Mouse (Mus musculus) ES-Bruce4 (cell line): ENCODE results near the gene Amhr2. TPM values are rescaled to one million over a fixed set of nuclear protein-coding genes. Genes with fewer than 3 reads are reported as not detected.

ENCODE experiments used
- H3K27ac ChIP-seq: 2 replicates; pipeline ENCODE4 v1.5.1; 2012; ENCODE audit warnings: low read length, inconsistent platforms; ENCODE audit not compliant: insufficient read depth
- H3K27me3 ChIP-seq: 2 replicates; pipeline ENCODE4 v1.6.1; 2012; ENCODE audit warnings: mild to moderate bottlenecking, low read length, inconsistent platforms; ENCODE audit not compliant: control insufficient read depth, poor library complexity, insufficient read depth, severe bottlenecking
- H3K36me3 ChIP-seq: 2 replicates; pipeline ENCODE4 v1.6.1; 2012; ENCODE audit warnings: inconsistent platforms, mild to moderate bottlenecking, low read length, moderate library complexity; ENCODE audit not compliant: control insufficient read depth, poor library complexity, insufficient read depth, severe bottlenecking
- H3K4me1 ChIP-seq: one replicate; pipeline ENCODE4 v1.8.1; 2011; ENCODE audit warnings: low read length; ENCODE audit not compliant: control insufficient read depth, insufficient read depth
- H3K4me3 ChIP-seq: 2 replicates; pipeline ENCODE4 v1.5.1; 2011; ENCODE audit warnings: low read depth, mild to moderate bottlenecking, low read length
- H3K9ac ChIP-seq: 2 replicates; pipeline ENCODE4 v1.6.1; 2012; ENCODE audit warnings: low read depth, mild to moderate bottlenecking, inconsistent platforms; ENCODE audit not compliant: poor library complexity, severe bottlenecking
- H3K9me3 ChIP-seq: replicated peaks from 2 replicates; pipeline ENCODE4 v1.6.1; 2012; ENCODE audit warnings: mild to moderate bottlenecking, low read length, inconsistent platforms; ENCODE audit not compliant: control insufficient read depth, poor library complexity, insufficient read depth, severe bottlenecking
- CTCF ChIP-seq: IDR thresholded peaks from one replicate; pipeline ENCODE4 v1.8.1; 2011; ENCODE audit warnings: low read depth, low read length
- EP300 ChIP-seq: IDR thresholded peaks from 2 replicates; pipeline ENCODE4 v1.6.1; 2011; ENCODE audit warnings: low read depth, low read length; ENCODE audit not compliant: insufficient read depth
- POLR2A ChIP-seq: IDR thresholded peaks from one replicate; pipeline ENCODE4 v1.8.1; 2011; ENCODE audit warnings: low read length; ENCODE audit not compliant: insufficient read depth
- polyA plus RNA-seq: library from polyadenylated mRNA; stranded (reverse); fragments of >200 nt; gene quantifications from 2 replicates; pipeline ENCODE4 v1.2.4, GENCODE M21; 2011; ENCODE audit warnings: low read depth; ENCODE audit not compliant: missing spikeins, insufficient read depth, insufficient read length

Amhr2 gene
- polyA plus RNA-seq = 1.8 and 2.8 TPM in 2 replicates

- Histone ChIP-seq H3K27me3 (no peaks in the 10 kb centered on the region), H3K4me3 (no peak within 1 kb of the TSS), H3K27ac (no peak within 1 kb of the TSS), H3K9ac (no peak within 1 kb of the TSS), H3K9me3 (no peaks in the 10 kb centered on the region), H3K36me3 (no peaks in the 10 kb centered on the region), H3K4me1 (peaks cover 1% of the 10 kb centered on the region)
- TF ChIP-seq POLR2A (no peak), CTCF (no peak), EP300 (no peak)
Observed at GRCm38 (mm10) chr15:102445146-102445545, at the start of gene Amhr2. Gene Amhr2 (plus strand): TSS chr15:102445367.

DNA sequence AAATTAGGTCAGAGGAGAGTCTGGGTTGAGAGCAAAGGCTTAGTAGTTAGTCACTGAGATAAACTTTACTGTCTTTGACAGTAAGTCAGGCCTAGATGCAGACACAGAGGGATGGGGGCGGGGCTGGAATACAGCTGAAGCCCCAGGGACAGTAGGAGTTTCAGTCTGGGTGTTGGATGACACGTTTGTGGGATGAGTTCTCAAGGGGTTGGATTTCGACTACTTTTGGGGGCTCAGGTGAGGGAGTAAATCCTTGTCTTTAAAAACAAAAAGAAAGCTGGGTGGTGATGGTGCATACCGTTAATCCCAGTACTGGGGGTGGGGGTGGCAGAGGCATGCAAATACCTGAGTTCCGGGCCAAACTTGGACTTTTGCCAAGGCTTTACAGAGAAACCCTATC is 46.5 kb upstream of the Amhr2 start:
- Histone ChIP-seq H3K27me3 (no peaks in the 10 kb centered on the region), H3K4me3 (peak overlapping the region; percentile 44), H3K9me3 (no peaks in the 10 kb centered on the region), H3K27ac (peak overlapping the region; percentile 93), H3K9ac (peak overlapping the region; percentile 87), H3K36me3 (no peaks in the 10 kb centered on the region), H3K4me1 (peaks cover 8% of the 10 kb centered on the region)
- TF ChIP-seq EP300 (peak; percentile 51; the same call in 1 of the 2 replicates), POLR2A (no peak)

- Histone ChIP-seq H3K9ac (peak overlapping the region; percentile 87), H3K4me3 (peak overlapping the region; percentile 79), H3K4me1 (peaks cover 8% of the 10 kb centered on the region), H3K9me3 (no peaks in the 10 kb centered on the region), H3K36me3 (no peaks in the 10 kb centered on the region), H3K27me3 (no peaks in the 10 kb centered on the region), H3K27ac (peak overlapping the region; percentile 99)
- TF ChIP-seq POLR2A (peak; percentile 53), CTCF (no peak), EP300 (peak; percentile 96)
Observed at GRCm38 (mm10) chr15:102399229-102400221, 45.6 kb upstream of the Amhr2 start.

DNA sequence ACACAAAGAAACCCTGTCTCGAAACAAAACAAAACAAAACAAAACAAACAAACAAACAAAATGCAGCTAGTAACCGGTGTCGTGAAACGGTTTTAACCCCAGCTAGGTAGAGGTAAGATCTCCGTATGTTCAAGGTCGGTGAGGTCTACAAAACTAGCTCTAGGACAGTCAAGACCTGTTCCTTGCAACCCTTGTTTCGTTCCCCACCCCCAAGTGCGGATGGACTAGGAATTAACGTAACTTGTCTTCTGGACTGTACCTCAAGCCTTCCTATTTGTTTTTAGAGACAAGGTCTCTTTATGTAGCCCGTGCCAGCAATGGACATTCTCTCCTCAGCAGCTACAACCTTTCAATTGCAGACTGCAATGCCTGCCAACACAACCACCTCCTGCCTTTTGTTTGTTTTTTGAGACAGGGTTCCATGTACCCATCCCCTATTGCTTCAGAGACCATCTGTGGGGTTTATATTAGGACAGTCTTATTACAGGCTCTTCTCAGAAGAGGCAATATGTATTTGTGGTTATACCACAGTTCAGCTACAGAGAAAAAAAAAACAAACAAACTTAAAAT is 44.6 kb upstream of the Amhr2 start:
- peak overlapping the region; percentile 99 for H3K27ac ChIP-seq
- H3K4me3 ChIP-seq = no peak overlapping the region; the same call in 1 of the 2 replicates
- no peak for TF ChIP-seq EP300
- TF ChIP-seq POLR2A = no peak
- TF ChIP-seq CTCF = no peak

GRCm38 (mm10) chr15:102401278-102401677 is 43.9 kb upstream of the Amhr2 start:
- peak overlapping the region; percentile 99 for H3K27ac ChIP-seq

More for the DNA sequence above, 44.6 kb upstream of the Amhr2 start:
- no peaks in the 10 kb centered on the region for H3K36me3 ChIP-seq
- H3K27me3 ChIP-seq = no peaks in the 10 kb centered on the region
- peak overlapping the region; percentile 87 for H3K9ac ChIP-seq
- no peaks in the 10 kb centered on the region for H3K9me3 ChIP-seq
- H3K4me1 ChIP-seq = peaks cover 8% of the 10 kb centered on the region

More at GRCm38 (mm10) chr15:102401278-102401677, 43.9 kb upstream of the Amhr2 start:
- Histone ChIP-seq H3K27me3 (no peaks in the 10 kb centered on the region), H3K9me3 (no peaks in the 10 kb centered on the region), H3K4me3 (no peak overlapping the region), H3K36me3 (no peaks in the 10 kb centered on the region), H3K4me1 (peaks cover 5% of the 10 kb centered on the region), H3K9ac (peak overlapping the region; percentile 87; the same call in 1 of the 2 replicates)
- TF ChIP-seq POLR2A (no peak), EP300 (no peak), CTCF (no peak)
